ENCODE assay signal across 15 mouse cellular contexts in genomic region chr14:31389421-31390147, GRCm38 (mm10). TPM values are rescaled to one million over a fixed set of nuclear protein-coding genes. Genes with fewer than 3 reads are reported as not detected.
DNase-seq lines count a peak whose midpoint lies in the region; ATAC-seq lines count a peak whose summit lies in the region.
"Had no signal": no experiment of that assay in that cellular context is flagged by ENCODE, and none has a peak within 500 bp of the region (broad histone marks: within the 10 kb centered on the region; RNA-seq: fewer than 3 reads in every experiment).

No protein-coding gene starts in this region.

- peak overlapping the region; percentile 9; the same call in 1 of the 2 replicates for H3K27ac ChIP-seq in liver, embryonic 13.5 days
- no peak overlapping the region for H3K27ac ChIP-seq in hindbrain, embryonic 14.5 days
- H3K27ac ChIP-seq in midbrain, embryonic 14.5 days (replicated peaks; ENCODE audit: low read depth, low read length) = no peak overlapping the region
- H3K27ac ChIP-seq: forebrain, embryonic 15.5 days; stomach, postnatal 0 days had no signal

- H3K36me3 ChIP-seq in liver, embryonic 13.5 days = no peaks in the 10 kb centered on the region
- 0 out of 2 replicates have a peak, but pooled peaks cover 18% of the 10 kb centered on the region for H3K36me3 ChIP-seq in hindbrain, embryonic 14.5 days (replicated peaks; ENCODE audit: control insufficient read depth, insufficient read depth)
- H3K36me3 ChIP-seq in midbrain, embryonic 14.5 days (ENCODE audit: control insufficient read depth, insufficient read depth, low read length) = peaks cover 17% of the 10 kb centered on the region; the same call in 1 of the 2 replicates
- H3K36me3 ChIP-seq: embryonic facial prominence, embryonic 15.5 days; forebrain, embryonic 15.5 days had no signal

- H3K4me3 ChIP-seq in liver, embryonic 13.5 days (replicated peaks) = no peak overlapping the region
- no peak overlapping the region for H3K4me3 ChIP-seq in hindbrain, embryonic 14.5 days (replicated peaks; ENCODE audit: low read length)
- no peak overlapping the region for H3K4me3 ChIP-seq in midbrain, embryonic 14.5 days (replicated peaks; ENCODE audit: low read depth, low read length)
- H3K4me3 ChIP-seq: embryonic facial prominence, embryonic 15.5 days; forebrain, embryonic 15.5 days; limb, embryonic 12.5 days; megakaryocyte, embryonic 14.5 days had no signal

- ATAC-seq in activated CD4-positive, CD25-positive, alpha-beta regulatory T cell, adult 4 months = peak; percentile 34
- no peak for ATAC-seq in liver, embryonic 13.5 days (ENCODE audit: low read depth)
- no peak for ATAC-seq in hindbrain, embryonic 14.5 days (ENCODE audit: low FRiP score)
- no peak for ATAC-seq in midbrain, embryonic 14.5 days (ENCODE audit: low FRiP score, low TSS enrichment)
- ATAC-seq: forebrain, embryonic 15.5 days had no signal

- WGBS in liver, embryonic 13.5 days (ENCODE audit: insufficient replicate concordance) = 81% methylated on average over 8 of the region's 8 CpGs
- WGBS in hindbrain, embryonic 14.5 days = 86% methylated on average over 8 of the region's 8 CpGs
- 91% methylated on average over 8 of the region's 8 CpGs for WGBS in midbrain, embryonic 14.5 days

- peak; percentile 93 for DNase-seq in heart, adult 11 months
- no peak for DNase-seq in heart, postnatal 10 days
- DNase-seq in B cell, adult 2 months = peak; percentile 53 to 55
- DNase-seq in liver, embryonic 13.5 days = no peak
- DNase-seq in hindbrain, embryonic 14.5 days (ENCODE audit: low spot score) = no peak
- no peak for DNase-seq in retina, embryonic 14.5 days (ENCODE audit: low spot score)
- DNase-seq in midbrain, embryonic 14.5 days = no peak
- DNase-seq: cerebellum, adult 8-10 months; gastrocnemius, postnatal 25 days had no signal

- H3K27me3 ChIP-seq in liver, embryonic 13.5 days = no peaks in the 10 kb centered on the region
- H3K27me3 ChIP-seq in hindbrain, embryonic 14.5 days (ENCODE audit: control insufficient read depth, insufficient read depth, low read length) = no peaks in the 10 kb centered on the region
- no peaks in the 10 kb centered on the region for H3K27me3 ChIP-seq in midbrain, embryonic 14.5 days (ENCODE audit: control insufficient read depth, insufficient read depth, low read length)
- H3K27me3 ChIP-seq: embryonic facial prominence, embryonic 15.5 days; forebrain, embryonic 15.5 days; limb, embryonic 12.5 days had no signal

- peaks cover 25% of the 10 kb centered on the region for H3K4me1 ChIP-seq in liver, embryonic 13.5 days (replicated peaks)
- H3K4me1 ChIP-seq in hindbrain, embryonic 14.5 days (replicated peaks; ENCODE audit: control insufficient read depth, insufficient read depth, low read length) = peaks cover 8% of the 10 kb centered on the region
- H3K4me1 ChIP-seq in midbrain, embryonic 14.5 days (ENCODE audit: control insufficient read depth, insufficient read depth, low read length) = no peaks in the 10 kb centered on the region
- H3K4me1 ChIP-seq: forebrain, embryonic 15.5 days had no signal

- no peak overlapping the region for H3K9ac ChIP-seq in liver, embryonic 13.5 days
- no peak overlapping the region for H3K9ac ChIP-seq in hindbrain, embryonic 14.5 days
- no peak overlapping the region for H3K9ac ChIP-seq in midbrain, embryonic 14.5 days (replicated peaks; ENCODE audit: low read length)
- H3K9ac ChIP-seq: embryonic facial prominence, embryonic 15.5 days; forebrain, embryonic 15.5 days; limb, embryonic 12.5 days had no signal

- no peaks in the 10 kb centered on the region for H3K9me3 ChIP-seq in liver, embryonic 13.5 days (replicated peaks)
- no peaks in the 10 kb centered on the region for H3K9me3 ChIP-seq in hindbrain, embryonic 14.5 days (ENCODE audit: control insufficient read depth, low read length)
- no peaks in the 10 kb centered on the region for H3K9me3 ChIP-seq in midbrain, embryonic 14.5 days (ENCODE audit: control insufficient read depth, low read length)
- H3K9me3 ChIP-seq: embryonic facial prominence, embryonic 15.5 days; forebrain, embryonic 15.5 days; limb, embryonic 12.5 days; megakaryocyte, embryonic 14.5 days had no signal

- intact Hi-C loops in heart, postnatal 10 days (cut with DNase I) = no loop called here

- no peak overlapping the region for H3K4me2 ChIP-seq in liver, embryonic 13.5 days
- H3K4me2 ChIP-seq in hindbrain, embryonic 14.5 days (replicated peaks) = no peak overlapping the region
- no peak overlapping the region for H3K4me2 ChIP-seq in midbrain, embryonic 14.5 days (ENCODE audit: low read length)
- H3K4me2 ChIP-seq: embryonic facial prominence, embryonic 15.5 days; forebrain, embryonic 15.5 days; limb, embryonic 12.5 days had no signal

RNA-seq across cellular contexts. Expression of gene Sh3bp5, which starts 46.3 kb away (rescaled TPM):
- 10 to 100 TPM; 59.7 to 65.1 TPM for total RNA-seq in heart, postnatal 10 days (2021)
- 10 to 100 TPM; 13.1 to 13.9 TPM for polyA plus RNA-seq in activated CD4-positive, CD25-positive, alpha-beta regulatory T cell, adult 4 months (2017; shearing (Covaris generic))
- polyA plus RNA-seq in liver, embryonic 13.5 days (2015; fragmentation: Nextera tagmentation; extraction: Ambion mirVana) = 13.3 and 16.2 TPM in 2 replicates
- 86.9 and 93.7 TPM in 2 replicates for polyA plus RNA-seq in hindbrain, embryonic 14.5 days (2014; fragmentation: Nextera tagmentation; extraction: Ambion mirVana)
- 40.0 and 82.4 TPM in 2 replicates for polyA plus RNA-seq in midbrain, embryonic 14.5 days (2014; fragmentation: Nextera tagmentation; extraction: Ambion mirVana)

RNA-seq across cellular contexts. Expression of gene Capn7, which starts 53.1 kb away (rescaled TPM):
- total RNA-seq in heart, postnatal 10 days (2021) = 10 to 100 TPM; 29.8 to 37.9 TPM
- polyA plus RNA-seq in activated CD4-positive, CD25-positive, alpha-beta regulatory T cell, adult 4 months (2017; shearing (Covaris generic)) = 10 to 100 TPM; 18.1 to 18.6 TPM
- 18.1 and 21.9 TPM in 2 replicates for polyA plus RNA-seq in liver, embryonic 13.5 days (2015; fragmentation: Nextera tagmentation; extraction: Ambion mirVana)
- 90.6 and 103 TPM in 2 replicates for polyA plus RNA-seq in hindbrain, embryonic 14.5 days (2014; fragmentation: Nextera tagmentation; extraction: Ambion mirVana)
- polyA plus RNA-seq in midbrain, embryonic 14.5 days (2014; fragmentation: Nextera tagmentation; extraction: Ambion mirVana) = 67.1 and 89.4 TPM in 2 replicates

Comparison
In these comparisons a context has a peak if more than half of its experiments do, and no peak if none do; other contexts are left out.
1. DNase-seq: peak in heart, adult 11 months (single experiment) and B cell, adult 2 months (2 of 2); none in heart, postnatal 10 days (0 of 2), liver, embryonic 13.5 days (single experiment), hindbrain, embryonic 14.5 days (single experiment), retina, embryonic 14.5 days (single experiment) and midbrain, embryonic 14.5 days (single experiment).